Mouse (Mus musculus) erythroblast, embryonic 14.5 days (primary cell): ENCODE data around the gene Rbms2.

Experiments
- GATA1 ChIP-seq: IDR thresholded peaks from 2 replicates; pipeline ENCODE4 v1.6.1; 2012; ENCODE audit warnings: low read length, inconsistent platforms, mixed read lengths
- TAL1 ChIP-seq: IDR thresholded peaks from 3 replicates; pipeline ENCODE4 v1.6.1; 2012; ENCODE audit warnings: low read length, inconsistent platforms, mixed read lengths

GRCm38 (mm10) chr10:128128143-128128542 is 52.0 kb downstream of the Rbms2 start:
- TF ChIP-seq GATA1 (no peak), TAL1 (no peak)
